Mouse (Mus musculus) midbrain, embryonic 15.5 days (tissue): ENCODE results near the gene Tanc2. TPM values are rescaled to one million over a fixed set of nuclear protein-coding genes. Genes with fewer than 3 reads are reported as not detected.

Source experiments
- ATAC-seq: fragments of 200-750 bp; cut with Nextera tagmentation; replicated peaks from 2 replicates; pipeline ENCODE4 v1.8.0; 2017; ENCODE audit warnings: moderate TSS enrichment
- H3K27ac ChIP-seq: fragments of 300-500 bp; sonication (generic); 2 replicates; pipeline ENCODE4 v1.5.1; 2015; ENCODE audit warnings: mild to moderate bottlenecking, inconsistent platforms
- H3K27me3 ChIP-seq: fragments of 300-500 bp; sonication (generic); replicated peaks from 2 replicates; pipeline ENCODE4 v1.6.1; 2015; ENCODE audit warnings: inconsistent platforms
- H3K36me3 ChIP-seq: fragments of 300-500 bp; sonication (generic); replicated peaks from 2 replicates; pipeline ENCODE4 v1.6.1; 2015; ENCODE audit warnings: inconsistent platforms
- H3K4me1 ChIP-seq: fragments of 300-500 bp; sonication (generic); 2 replicates; pipeline ENCODE4 v1.6.1; 2015; ENCODE audit warnings: inconsistent platforms
- H3K4me2 ChIP-seq: fragments of 300-500 bp; sonication (generic); 2 replicates; pipeline ENCODE4 v1.6.1; 2015; ENCODE audit warnings: inconsistent platforms, mild to moderate bottlenecking, moderate library complexity
- H3K4me3 ChIP-seq: fragments of 300-500 bp; sonication (generic); 2 replicates; pipeline ENCODE4 v1.5.1; 2015; ENCODE audit warnings: mild to moderate bottlenecking, inconsistent platforms
- H3K9ac ChIP-seq: fragments of 300-500 bp; sonication (generic); 2 replicates; pipeline ENCODE4 v1.6.1; 2015; ENCODE audit warnings: mild to moderate bottlenecking, inconsistent platforms
- H3K9me3 ChIP-seq: fragments of 300-500 bp; sonication (generic); 2 replicates; pipeline ENCODE4 v1.6.1; 2016; ENCODE audit warnings: inconsistent platforms
- WGBS: fragments of 180-500 bp; shearing (Covaris S2); methylation state at CpG from one replicate; pipeline ENCODE4 v1.1.7; 2015; ENCODE audit warnings: mixed read lengths; 5-methylcytosine and 5-hydroxymethylcytosine counted together
- polyA plus RNA-seq: library from polyadenylated mRNA; unstranded; fragments of >200 nt; fragmentation: Nextera tagmentation; extraction: Ambion mirVana; gene quantifications from 2 replicates; pipeline ENCODE4 v1.2.1, GENCODE M21; 2015

Tanc2 gene
- polyA plus RNA-seq, 1 experiment from 2014 or later = 52.8 TPM

DNA sequence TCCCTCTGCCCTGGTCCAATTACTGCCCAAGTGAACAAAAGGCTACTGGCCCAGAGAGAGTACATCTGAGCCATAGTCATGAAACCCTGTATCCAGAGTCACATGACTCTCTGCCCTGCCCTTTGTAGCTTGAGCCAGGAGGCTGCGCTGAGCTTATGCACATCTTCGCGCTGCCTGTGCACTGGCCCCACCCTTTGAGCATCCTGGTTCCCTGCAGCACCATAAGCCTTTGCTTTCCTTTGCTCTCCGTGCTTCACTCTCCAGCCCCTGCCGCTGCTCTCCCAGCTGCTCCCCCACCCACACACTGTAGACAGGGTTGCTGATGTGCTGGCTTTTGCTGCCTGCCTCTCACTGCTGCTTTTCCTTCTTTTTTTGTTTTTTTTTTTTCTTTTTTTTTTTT is 323.8 kb downstream of the Tanc2 start:
- Histone ChIP-seq H3K4me1 (no peaks in the 10 kb centered on the region), H3K4me2 (no peak overlapping the region), H3K9ac (no peak overlapping the region), H3K4me3 (no peak overlapping the region), H3K27me3 (no peaks in the 10 kb centered on the region), H3K9me3 (no peaks in the 10 kb centered on the region), H3K36me3 (peaks cover 24% of the 10 kb centered on the region), H3K27ac (no peak overlapping the region)
- no peak for ATAC-seq
- 47% methylated on average over 5 of the region's 5 CpGs for WGBS

DNA sequence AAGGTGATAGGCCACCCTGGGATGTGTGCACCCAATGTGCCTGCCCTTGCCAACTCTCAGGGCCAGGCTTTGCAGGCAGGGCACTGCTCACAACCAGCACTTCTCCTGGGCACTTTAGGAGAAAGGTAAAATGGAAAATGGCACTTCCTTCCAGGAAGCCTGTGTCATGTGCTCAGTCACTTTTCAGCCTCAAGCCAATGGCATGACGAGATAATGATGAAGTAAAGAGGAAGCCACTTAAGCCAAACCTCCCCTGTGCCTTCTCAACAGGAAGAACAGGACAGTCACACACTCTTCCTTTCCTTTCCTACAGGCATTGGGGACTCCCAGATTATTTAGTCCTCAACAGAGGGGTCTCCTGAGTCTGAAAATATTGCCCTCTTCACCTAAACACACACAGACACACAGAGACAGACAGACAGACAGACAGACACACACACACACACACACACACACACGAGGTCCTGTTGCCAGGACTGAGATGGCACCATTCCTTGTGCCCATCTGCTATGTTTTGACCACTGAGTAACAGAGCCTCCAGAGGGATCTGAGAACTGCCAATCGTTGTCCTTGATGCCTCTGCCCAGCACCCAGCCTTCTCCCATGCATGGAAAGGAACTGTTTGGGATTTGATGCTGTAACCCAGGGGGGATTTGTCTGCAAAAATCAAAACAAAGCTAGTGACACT is 330.5 kb downstream of the Tanc2 start:
- Histone ChIP-seq H3K4me2 (no peak overlapping the region), H3K27me3 (no peaks in the 10 kb centered on the region), H3K27ac (no peak overlapping the region), H3K9me3 (no peaks in the 10 kb centered on the region), H3K9ac (no peak overlapping the region), H3K4me3 (no peak overlapping the region), H3K4me1 (no peaks in the 10 kb centered on the region), H3K36me3 (peaks cover 37% of the 10 kb centered on the region)
- 77% methylated on average over 3 of the region's 3 CpGs for WGBS
- ATAC-seq = no peak

DNA sequence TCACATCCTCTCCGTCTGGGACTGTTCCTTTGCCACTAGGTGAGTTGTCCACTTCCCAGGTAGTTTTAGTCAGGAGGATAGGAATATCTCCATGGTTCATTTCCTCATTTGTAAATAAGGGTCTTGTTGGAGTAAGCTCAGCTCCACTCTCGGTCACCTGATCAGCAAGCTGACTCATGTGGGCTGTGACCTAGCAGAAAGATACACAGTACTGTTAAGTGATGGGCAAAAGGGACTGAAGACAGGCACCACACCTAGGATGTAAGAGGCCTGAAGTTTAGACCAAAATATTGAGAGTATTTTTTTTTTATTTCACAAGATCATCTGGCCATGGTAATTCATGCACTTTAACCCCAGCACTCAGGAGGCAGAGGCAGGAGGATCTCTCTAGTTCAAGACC is 331.1 kb downstream of the Tanc2 start:
- Histone ChIP-seq H3K36me3 (peaks cover 37% of the 10 kb centered on the region), H3K4me3 (no peak overlapping the region), H3K27me3 (no peaks in the 10 kb centered on the region), H3K9me3 (no peaks in the 10 kb centered on the region), H3K9ac (no peak overlapping the region), H3K4me1 (no peaks in the 10 kb centered on the region), H3K4me2 (no peak overlapping the region), H3K27ac (no peak overlapping the region)
- ATAC-seq = no peak
- WGBS = 90% methylated on average over 2 of the region's 2 CpGs

DNA sequence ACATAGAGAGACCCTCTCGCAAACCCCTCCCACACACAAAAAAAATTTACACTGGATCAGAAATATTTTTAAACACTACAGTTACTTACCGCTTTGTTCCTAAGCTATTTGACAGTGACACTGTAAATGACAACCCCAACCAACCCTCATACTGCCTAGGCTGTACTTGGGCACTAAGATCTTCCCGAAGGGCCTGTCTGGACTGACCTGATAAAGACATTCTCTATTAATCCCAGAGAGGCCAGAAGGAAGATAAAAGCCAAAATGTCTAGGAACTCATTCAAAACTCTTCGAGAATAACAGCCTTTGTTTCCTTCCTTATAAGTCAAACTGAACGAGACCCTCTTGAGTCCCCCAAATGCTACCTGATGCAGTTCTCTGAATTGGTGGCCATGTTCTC is 331.5 kb downstream of the Tanc2 start:
- peaks cover 34% of the 10 kb centered on the region for H3K36me3 ChIP-seq

DNA sequence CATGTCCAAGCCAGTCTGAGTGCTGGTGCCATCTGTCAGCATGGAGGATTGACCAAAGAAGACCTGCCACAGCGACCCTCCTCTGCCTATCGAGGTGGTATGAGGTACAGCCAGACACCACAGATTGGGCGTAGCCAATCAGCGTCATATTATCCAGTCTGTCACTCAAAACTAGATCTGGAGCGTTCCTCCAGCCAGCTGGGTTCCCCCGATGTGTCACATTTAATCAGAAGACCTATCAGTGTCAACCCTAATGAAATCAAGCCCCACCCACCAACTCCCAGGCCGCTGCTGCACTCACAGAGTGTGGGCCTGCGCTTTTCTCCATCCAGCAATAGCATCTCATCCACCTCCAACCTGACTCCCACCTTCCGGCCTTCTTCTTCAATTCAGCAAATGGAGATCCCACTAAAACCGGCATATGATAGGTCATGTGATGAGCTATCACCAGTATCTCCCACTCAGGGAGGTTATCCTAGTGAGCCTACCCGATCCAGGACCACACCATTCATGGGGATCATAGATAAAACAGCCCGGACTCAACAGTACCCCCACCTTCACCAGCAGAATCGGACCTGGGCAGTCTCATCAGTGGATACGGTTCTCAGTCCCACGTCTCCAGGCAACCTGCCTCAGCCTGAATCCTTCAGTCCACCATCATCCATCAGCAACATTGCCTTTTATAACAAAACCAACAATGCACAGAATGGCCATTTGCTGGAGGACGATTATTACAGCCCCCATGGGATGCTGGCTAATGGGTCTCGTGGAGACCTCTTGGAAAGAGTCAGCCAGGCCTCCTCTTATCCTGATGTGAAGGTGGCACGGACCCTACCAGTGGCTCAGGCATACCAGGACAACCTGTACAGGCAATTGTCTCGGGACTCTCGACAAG is 333.2 kb downstream of the Tanc2 start:
- peaks cover 2% of the 10 kb centered on the region; the same call in 1 of the 2 replicates for H3K4me1 ChIP-seq
- H3K9me3 ChIP-seq = no peaks in the 10 kb centered on the region
- ATAC-seq = no peak
- no peak overlapping the region for H3K27ac ChIP-seq
- H3K4me3 ChIP-seq = no peak overlapping the region
- no peak overlapping the region for H3K4me2 ChIP-seq
- H3K36me3 ChIP-seq = peaks cover 31% of the 10 kb centered on the region
- no peak overlapping the region for H3K9ac ChIP-seq
- no peaks in the 10 kb centered on the region for H3K27me3 ChIP-seq
- 86% methylated on average over 20 of the region's 20 CpGs for WGBS

More for the DNA sequence above, 331.5 kb downstream of the Tanc2 start:
- no peak for ATAC-seq
- Histone ChIP-seq H3K4me3 (no peak overlapping the region), H3K9me3 (no peaks in the 10 kb centered on the region), H3K4me2 (no peak overlapping the region), H3K27me3 (no peaks in the 10 kb centered on the region), H3K4me1 (no peaks in the 10 kb centered on the region), H3K27ac (no peak overlapping the region), H3K9ac (no peak overlapping the region)
- 89% methylated on average over 5 of the region's 5 CpGs for WGBS

DNA sequence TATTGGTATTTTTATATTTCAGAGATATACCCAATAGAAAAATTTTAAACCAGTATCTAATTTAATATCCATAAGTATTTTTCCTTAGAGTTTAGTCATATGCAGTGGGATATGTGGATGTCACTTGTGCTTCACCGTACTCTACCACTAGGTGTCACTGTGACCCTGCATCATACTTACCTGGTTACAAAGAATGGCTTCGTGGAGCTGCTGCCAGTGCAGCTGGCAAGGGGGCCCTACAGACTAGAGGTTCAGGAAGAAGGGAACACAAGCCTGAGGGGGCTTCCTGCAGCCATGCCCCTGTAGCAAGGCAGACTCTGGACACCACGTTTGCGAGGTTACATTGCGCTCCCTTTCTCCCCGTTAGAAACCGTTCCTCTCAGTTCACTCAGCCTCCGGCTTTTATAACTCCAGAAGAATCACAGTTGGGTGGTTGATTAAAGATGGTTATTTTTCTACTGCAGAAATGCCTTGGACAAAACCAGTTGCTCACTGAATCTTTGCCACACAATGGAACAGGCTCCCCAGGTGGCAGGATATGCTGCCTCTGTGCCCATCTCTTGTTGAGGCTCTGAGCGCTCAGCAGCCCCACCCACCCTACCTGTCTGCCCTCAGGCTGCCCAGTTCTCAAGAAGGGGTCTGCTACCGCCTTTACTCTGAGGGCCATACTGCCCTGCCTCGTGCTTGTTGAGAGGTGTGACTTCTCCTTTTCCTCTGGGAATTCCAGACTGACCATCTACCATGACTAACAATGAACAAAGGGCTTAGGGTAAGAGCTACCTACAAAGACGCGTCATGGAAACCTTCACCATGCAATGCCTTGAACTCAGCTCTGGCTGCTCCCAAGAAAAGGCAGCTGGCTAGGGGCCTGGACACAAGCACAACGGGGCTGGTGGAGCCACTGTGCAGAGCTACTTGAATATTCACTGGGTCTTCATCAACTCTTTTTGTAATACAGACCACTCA is 337.6 kb downstream of the Tanc2 start:
- Histone ChIP-seq H3K4me1 (peaks cover 2% of the 10 kb centered on the region; the same call in 1 of the 2 replicates), H3K27me3 (no peaks in the 10 kb centered on the region), H3K36me3 (peaks cover 12% of the 10 kb centered on the region), H3K27ac (0 out of 2 replicates have a peak overlapping the region, but pooled peaks have one; percentile 13), H3K9me3 (no peaks in the 10 kb centered on the region), H3K9ac (no peak overlapping the region), H3K4me3 (no peak overlapping the region), H3K4me2 (no peak overlapping the region)
- 53% methylated on average over 14 of the region's 14 CpGs for WGBS
- peak; percentile 77 for ATAC-seq

DNA sequence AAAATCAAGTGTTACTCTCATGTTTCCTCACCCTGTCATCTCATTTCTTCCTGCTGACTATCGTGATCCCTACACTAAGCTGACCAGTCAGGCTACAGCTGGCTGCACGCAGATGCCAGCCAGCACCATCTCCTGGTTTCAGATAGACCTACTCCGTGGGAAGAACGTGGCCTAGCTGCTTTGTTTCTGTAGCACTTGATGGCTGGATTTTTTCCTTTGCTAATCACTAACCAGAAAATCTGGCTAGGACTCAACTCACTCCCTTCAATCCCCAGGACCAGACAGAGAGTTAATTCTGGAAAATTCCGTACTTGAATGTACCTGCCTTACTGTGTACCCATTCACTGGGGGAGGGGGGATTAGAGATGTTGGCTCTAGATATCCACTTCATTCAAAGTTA is 338.4 kb downstream of the Tanc2 start:
- no peaks in the 10 kb centered on the region for H3K27me3 ChIP-seq
- no peak for ATAC-seq
- H3K4me3 ChIP-seq = no peak overlapping the region
- no peak overlapping the region for H3K9ac ChIP-seq
- no peak overlapping the region for H3K27ac ChIP-seq
- peaks cover 4% of the 10 kb centered on the region for H3K36me3 ChIP-seq
- H3K4me2 ChIP-seq = no peak overlapping the region
- 68% methylated on average over 5 of the region's 5 CpGs for WGBS
- H3K4me1 ChIP-seq = peaks cover 2% of the 10 kb centered on the region; the same call in 1 of the 2 replicates
- no peaks in the 10 kb centered on the region for H3K9me3 ChIP-seq

DNA sequence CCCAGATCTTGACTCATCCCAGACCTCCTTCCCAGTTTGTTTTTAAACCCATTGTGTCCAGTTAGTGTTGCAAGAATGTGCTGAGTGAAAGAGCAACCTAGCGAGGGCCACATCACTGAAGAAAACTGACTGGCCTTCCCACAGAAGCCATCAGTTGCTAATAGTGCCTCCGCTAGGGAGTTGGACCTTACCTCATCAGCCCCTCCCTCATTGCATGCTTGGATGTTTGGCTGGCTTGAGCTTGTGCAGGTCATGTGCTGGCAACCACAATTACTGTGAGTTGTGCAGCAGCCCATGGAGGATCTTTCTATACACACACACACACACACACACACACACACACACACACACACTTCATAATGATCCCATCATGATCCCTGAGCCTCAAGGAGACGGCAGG is 341.6 kb downstream of the Tanc2 start:
- 85% methylated on average over 3 of the region's 3 CpGs for WGBS
- H3K9ac ChIP-seq = no peak overlapping the region
- H3K36me3 ChIP-seq = no peaks in the 10 kb centered on the region
- peaks cover 5% of the 10 kb centered on the region; the same call in 1 of the 2 replicates for H3K4me1 ChIP-seq
- no peak overlapping the region for H3K4me3 ChIP-seq
- no peaks in the 10 kb centered on the region for H3K27me3 ChIP-seq
- no peak for ATAC-seq
- H3K4me2 ChIP-seq = no peak overlapping the region
- no peaks in the 10 kb centered on the region for H3K9me3 ChIP-seq
- no peak overlapping the region for H3K27ac ChIP-seq

DNA sequence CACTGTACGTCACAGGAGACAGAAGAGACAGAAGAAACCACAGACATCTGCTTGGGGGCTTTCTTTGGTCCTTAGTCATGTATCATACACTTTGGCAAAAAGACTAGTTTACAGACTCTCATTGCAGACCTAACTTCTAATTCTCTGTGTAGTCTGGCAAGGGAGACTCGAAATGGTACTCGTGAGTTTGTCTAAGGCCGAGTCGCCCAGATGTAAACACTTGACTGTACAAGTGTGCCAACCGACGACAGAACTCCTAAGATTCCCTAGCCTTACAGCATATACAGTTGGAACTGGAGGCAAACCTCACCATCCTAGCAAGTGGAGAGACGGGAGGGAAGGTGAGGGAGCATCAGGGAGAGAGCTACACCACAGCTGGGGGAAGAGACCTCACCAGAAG is 344.0 kb downstream of the Tanc2 start:
- no peak overlapping the region for H3K4me2 ChIP-seq
- H3K9me3 ChIP-seq = no peaks in the 10 kb centered on the region
- ATAC-seq = no peak
- 90% methylated on average over 8 of the region's 8 CpGs for WGBS
- H3K9ac ChIP-seq = no peak overlapping the region
- no peak overlapping the region for H3K27ac ChIP-seq
- no peaks in the 10 kb centered on the region for H3K36me3 ChIP-seq
- H3K4me3 ChIP-seq = no peak overlapping the region
- peaks cover 4% of the 10 kb centered on the region; the same call in 1 of the 2 replicates for H3K4me1 ChIP-seq
- no peaks in the 10 kb centered on the region for H3K27me3 ChIP-seq

DNA sequence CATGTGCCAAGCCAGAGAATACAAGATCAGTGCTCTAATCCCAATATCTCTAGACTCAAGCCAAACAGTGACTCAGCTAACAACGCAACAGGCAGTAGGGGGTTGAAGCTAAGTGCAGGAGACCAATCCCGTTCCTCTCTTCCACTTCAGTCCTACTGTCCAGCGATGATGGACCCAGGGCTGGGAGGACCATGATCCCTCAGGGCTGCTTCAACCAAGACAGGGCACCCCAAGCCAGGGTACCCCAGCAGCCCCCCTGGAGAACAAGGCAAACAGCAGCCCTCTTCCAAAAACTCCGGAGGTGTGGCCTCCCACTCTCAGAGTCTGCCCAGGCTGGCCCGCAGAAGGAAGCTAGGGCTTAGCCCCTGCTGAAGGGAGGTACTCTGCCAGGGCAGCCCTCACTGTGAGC is 344.5 kb downstream of the Tanc2 start:
- Histone ChIP-seq H3K4me1 (peaks cover 5% of the 10 kb centered on the region; the same call in 1 of the 2 replicates), H3K9ac (no peak overlapping the region)
- 81% methylated on average over 5 of the region's 5 CpGs for WGBS

DNA sequence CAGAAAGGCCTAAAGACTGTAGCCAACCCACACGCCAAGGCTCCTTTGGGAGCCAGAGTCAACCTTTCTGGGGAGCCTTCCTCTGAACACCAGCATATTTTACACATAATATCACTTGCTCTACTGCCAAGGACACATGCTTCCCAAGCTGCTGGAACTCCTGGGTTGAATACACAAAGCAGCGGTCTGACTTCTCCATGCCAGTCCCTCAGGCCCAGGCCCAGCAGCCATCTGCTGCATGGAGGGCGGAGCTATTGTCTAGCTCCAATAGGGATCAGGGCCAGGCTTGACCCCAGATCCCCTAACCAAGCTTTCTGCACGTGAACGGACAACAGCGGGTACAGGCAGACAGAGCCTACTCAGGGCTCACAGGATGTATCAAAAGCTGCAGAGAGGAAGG is 345.0 kb downstream of the Tanc2 start:
- Histone ChIP-seq H3K4me3 (no peak overlapping the region), H3K9ac (no peak overlapping the region), H3K27ac (no peak overlapping the region), H3K9me3 (no peaks in the 10 kb centered on the region), H3K36me3 (no peaks in the 10 kb centered on the region), H3K4me1 (peaks cover 5% of the 10 kb centered on the region; the same call in 1 of the 2 replicates), H3K27me3 (no peaks in the 10 kb centered on the region), H3K4me2 (no peak overlapping the region)
- WGBS = 31% methylated on average over 6 of the region's 6 CpGs
- no peak for ATAC-seq

More for the DNA sequence above, 344.5 kb downstream of the Tanc2 start:
- no peak overlapping the region for H3K4me2 ChIP-seq
- H3K27ac ChIP-seq = no peak overlapping the region
- ATAC-seq = no peak
- no peaks in the 10 kb centered on the region for H3K36me3 ChIP-seq
- H3K27me3 ChIP-seq = no peaks in the 10 kb centered on the region
- H3K9me3 ChIP-seq = no peaks in the 10 kb centered on the region
- H3K4me3 ChIP-seq = no peak overlapping the region

DNA sequence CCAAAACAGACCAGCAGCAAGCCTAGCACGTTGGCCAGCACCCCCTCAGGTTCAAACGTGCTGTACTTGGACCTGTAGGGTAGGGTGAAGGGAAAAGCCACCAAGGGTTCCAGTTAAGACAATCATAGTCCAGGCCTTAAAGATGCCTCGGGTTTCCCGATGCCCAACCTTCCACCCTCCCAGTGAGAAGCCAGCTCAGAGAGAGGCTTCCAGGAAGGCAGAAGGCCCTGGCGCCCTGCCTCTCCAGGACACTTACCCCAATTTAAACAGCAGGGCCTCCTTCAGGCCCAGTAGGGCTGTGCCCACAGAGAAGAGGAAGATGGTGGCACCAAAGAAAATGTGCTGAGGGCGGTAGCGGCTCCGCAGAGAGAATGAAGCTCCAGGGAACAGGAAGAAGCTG is 345.7 kb downstream of the Tanc2 start:
- no peak overlapping the region for H3K4me3 ChIP-seq
- WGBS = 91% methylated on average over 8 of the region's 8 CpGs
- peaks cover 5% of the 10 kb centered on the region; the same call in 1 of the 2 replicates for H3K4me1 ChIP-seq

More for the DNA sequence above, 345.7 kb downstream of the Tanc2 start:
- Histone ChIP-seq H3K36me3 (no peaks in the 10 kb centered on the region), H3K27ac (no peak overlapping the region), H3K4me2 (no peak overlapping the region), H3K27me3 (no peaks in the 10 kb centered on the region), H3K9me3 (no peaks in the 10 kb centered on the region), H3K9ac (no peak overlapping the region)
- ATAC-seq = no peak
